ENCODE assay signal across 8 mouse cellular contexts in the genomic region with DNA sequence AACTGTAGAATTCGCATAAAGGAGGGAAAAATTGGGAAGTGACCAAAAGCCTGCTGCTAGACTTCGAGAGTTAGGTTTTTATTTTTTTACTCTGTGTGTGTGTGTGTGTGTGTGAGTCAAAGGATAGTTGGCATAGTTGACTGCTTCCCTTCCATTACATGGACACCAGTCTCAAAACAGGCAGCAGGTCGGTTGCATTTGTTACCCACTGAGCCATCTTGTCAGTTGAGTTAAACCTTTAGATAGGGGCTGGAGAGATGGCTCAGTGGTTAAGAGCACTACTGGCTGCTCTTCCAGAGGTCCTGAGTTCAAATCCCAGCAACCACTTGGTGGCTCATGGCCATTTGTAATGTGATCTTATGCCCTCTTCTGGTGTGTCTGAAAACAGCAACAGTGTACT. TPM values are rescaled to one million over a fixed set of nuclear protein-coding genes. Genes with fewer than 3 reads are reported as not detected.
DNase-seq lines count a peak whose midpoint lies in the region; ATAC-seq lines count a peak whose summit lies in the region.

No protein-coding gene starts in this region.

- peaks cover 6% of the 10 kb centered on the region; the same call in 1 of the 2 replicates for H3K36me3 ChIP-seq in kidney, embryonic 14.5 days (ENCODE audit: control insufficient read depth, insufficient read depth, low read length)
- peaks cover 25% of the 10 kb centered on the region for H3K36me3 ChIP-seq in hindbrain, embryonic 13.5 days
- H3K36me3 ChIP-seq in midbrain, embryonic 13.5 days = peaks cover 26% of the 10 kb centered on the region

- DNase-seq in kidney, postnatal 14 days = no peak
- peak; percentile 38 for DNase-seq in adipocyte (ENCODE audit: low spot score)
- DNase-seq in spleen, adult 12 weeks (ENCODE audit: low spot score) = no peak
- DNase-seq in retina, embryonic 14.5 days (ENCODE audit: low spot score) = no peak

- WGBS in kidney, embryonic 14.5 days = 72% methylated on average over 3 of the region's 3 CpGs
- 82% methylated on average over 3 of the region's 3 CpGs for WGBS in hindbrain, embryonic 13.5 days
- 88% methylated on average over 3 of the region's 3 CpGs for WGBS in midbrain, embryonic 13.5 days

- H3K27me3 ChIP-seq in kidney, embryonic 14.5 days (ENCODE audit: control insufficient read depth, insufficient read depth, low read length) = no peaks in the 10 kb centered on the region
- H3K27me3 ChIP-seq in hindbrain, embryonic 13.5 days = no peaks in the 10 kb centered on the region
- no peaks in the 10 kb centered on the region for H3K27me3 ChIP-seq in midbrain, embryonic 13.5 days

- H3K4me1 ChIP-seq in kidney, embryonic 14.5 days (ENCODE audit: control insufficient read depth, insufficient read depth, low read length) = peaks cover 4% of the 10 kb centered on the region; the same call in 1 of the 2 replicates
- peaks cover 24% of the 10 kb centered on the region for H3K4me1 ChIP-seq in hindbrain, embryonic 13.5 days (replicated peaks)
- peaks cover 22% of the 10 kb centered on the region for H3K4me1 ChIP-seq in midbrain, embryonic 13.5 days (replicated peaks)

- H3K9ac ChIP-seq in kidney, embryonic 14.5 days (ENCODE audit: low read depth, low read length) = peak overlapping the region; percentile 66; the same call in 1 of the 2 replicates
- peak overlapping the region; percentile 82 for H3K9ac ChIP-seq in hindbrain, embryonic 13.5 days
- H3K9ac ChIP-seq in midbrain, embryonic 13.5 days (replicated peaks) = peak overlapping the region; percentile 75

- H3K9me3 ChIP-seq in kidney, embryonic 14.5 days (ENCODE audit: control insufficient read depth, low read length) = no peaks in the 10 kb centered on the region
- H3K9me3 ChIP-seq in hindbrain, embryonic 13.5 days = no peaks in the 10 kb centered on the region
- no peaks in the 10 kb centered on the region for H3K9me3 ChIP-seq in midbrain, embryonic 13.5 days

- H3K27ac ChIP-seq in kidney, embryonic 14.5 days (ENCODE audit: low read depth, low read length) = no peak overlapping the region; the same call in 1 of the 2 replicates
- peak overlapping the region; percentile 95; the same call in 1 of the 2 replicates for H3K27ac ChIP-seq in hindbrain, embryonic 13.5 days
- H3K27ac ChIP-seq in midbrain, embryonic 13.5 days = peak overlapping the region; percentile 93; the same call in 1 of the 2 replicates

- no peak for ATAC-seq in kidney, embryonic 14.5 days (ENCODE audit: low FRiP score, low TSS enrichment)
- no peak for ATAC-seq in hindbrain, embryonic 13.5 days (ENCODE audit: low FRiP score)
- ATAC-seq in midbrain, embryonic 13.5 days = no peak
- no peak for ATAC-seq in monocyte, adult 5-6 weeks (replicated peaks; ENCODE audit: insufficient number of reproducible peaks, low FRiP score, low TSS enrichment, poor library complexity, severe bottlenecking)

- peak overlapping the region; percentile 52 for H3K4me3 ChIP-seq in kidney, embryonic 14.5 days (ENCODE audit: low read length)
- peak overlapping the region; percentile 63 for H3K4me3 ChIP-seq in hindbrain, embryonic 13.5 days
- peak overlapping the region; percentile 58 for H3K4me3 ChIP-seq in midbrain, embryonic 13.5 days (replicated peaks)

- H3K4me2 ChIP-seq in kidney, embryonic 14.5 days (replicated peaks; ENCODE audit: low read depth, low read length) = peak overlapping the region; percentile 47
- H3K4me2 ChIP-seq in hindbrain, embryonic 13.5 days = peak overlapping the region; percentile 70
- H3K4me2 ChIP-seq in midbrain, embryonic 13.5 days (replicated peaks) = peak overlapping the region; percentile 69

RNA-seq across cellular contexts. Expression of gene Zscan21, which starts 1.3 kb away (rescaled TPM):
- 52.6 and 65.1 TPM in 2 replicates for polyA plus RNA-seq in kidney, embryonic 14.5 days (2014; fragmentation: Nextera tagmentation; extraction: Ambion mirVana)
- 102 and 113 TPM in 2 replicates for polyA plus RNA-seq in hindbrain, embryonic 13.5 days (2015; fragmentation: Nextera tagmentation; extraction: Ambion mirVana)
- polyA plus RNA-seq in midbrain, embryonic 13.5 days (2015; fragmentation: Nextera tagmentation; extraction: Ambion mirVana) = 128 TPM in 2 replicates
- total RNA-seq in monocyte, adult 5-6 weeks (2017) = 6.9 to 14.7 TPM (median 7.6 TPM) in 3 replicates

RNA-seq across cellular contexts. Expression of gene Zkscan1, which starts 33.2 kb away (rescaled TPM):
- 16.5 and 33.7 TPM in 2 replicates for polyA plus RNA-seq in kidney, embryonic 14.5 days (2014; fragmentation: Nextera tagmentation; extraction: Ambion mirVana)
- 27.1 and 27.2 TPM in 2 replicates for polyA plus RNA-seq in hindbrain, embryonic 13.5 days (2015; fragmentation: Nextera tagmentation; extraction: Ambion mirVana)
- 31.5 and 32.1 TPM in 2 replicates for polyA plus RNA-seq in midbrain, embryonic 13.5 days (2015; fragmentation: Nextera tagmentation; extraction: Ambion mirVana)
- 13.7 to 19.2 TPM (median 14.7 TPM) in 3 replicates for total RNA-seq in monocyte, adult 5-6 weeks (2017)

RNA-seq across cellular contexts. Expression of gene Zfp113, which starts 37.5 kb away (rescaled TPM):
- polyA plus RNA-seq in kidney, embryonic 14.5 days (2014; fragmentation: Nextera tagmentation; extraction: Ambion mirVana) = 13.4 and 26.1 TPM in 2 replicates
- 38.9 and 40.5 TPM in 2 replicates for polyA plus RNA-seq in hindbrain, embryonic 13.5 days (2015; fragmentation: Nextera tagmentation; extraction: Ambion mirVana)
- 45.3 and 49.7 TPM in 2 replicates for polyA plus RNA-seq in midbrain, embryonic 13.5 days (2015; fragmentation: Nextera tagmentation; extraction: Ambion mirVana)
- 2.5 to 8.9 TPM (median 3.0 TPM) in 3 replicates for total RNA-seq in monocyte, adult 5-6 weeks (2017)

RNA-seq across cellular contexts. Expression of gene Cops6, which starts 42.8 kb away (rescaled TPM):
- polyA plus RNA-seq in kidney, embryonic 14.5 days (2014; fragmentation: Nextera tagmentation; extraction: Ambion mirVana) = 253 and 294 TPM in 2 replicates
- polyA plus RNA-seq in hindbrain, embryonic 13.5 days (2015; fragmentation: Nextera tagmentation; extraction: Ambion mirVana) = 308 and 322 TPM in 2 replicates
- 316 and 337 TPM in 2 replicates for polyA plus RNA-seq in midbrain, embryonic 13.5 days (2015; fragmentation: Nextera tagmentation; extraction: Ambion mirVana)
- 23.6 to 44.1 TPM (median 36.4 TPM) in 3 replicates for total RNA-seq in monocyte, adult 5-6 weeks (2017)

RNA-seq across cellular contexts. Expression of gene Ap4m1, which starts 53.8 kb away (rescaled TPM):
- 18.1 and 22.6 TPM in 2 replicates for polyA plus RNA-seq in kidney, embryonic 14.5 days (2014; fragmentation: Nextera tagmentation; extraction: Ambion mirVana)
- polyA plus RNA-seq in hindbrain, embryonic 13.5 days (2015; fragmentation: Nextera tagmentation; extraction: Ambion mirVana) = 24.3 and 26.5 TPM in 2 replicates
- 26.6 and 28.8 TPM in 2 replicates for polyA plus RNA-seq in midbrain, embryonic 13.5 days (2015; fragmentation: Nextera tagmentation; extraction: Ambion mirVana)
- 26.2 to 32.8 TPM (median 27.0 TPM) in 3 replicates for total RNA-seq in monocyte, adult 5-6 weeks (2017)
